Mouse (Mus musculus): ENCODE data around the gene Casc3. TPM values are rescaled to one million over a fixed set of nuclear protein-coding genes. Genes with fewer than 3 reads are reported as not detected.

Gene Casc3
- polyA plus RNA-seq, 1 experiment from 2014 or later, result 42.8 TPM

DNA sequence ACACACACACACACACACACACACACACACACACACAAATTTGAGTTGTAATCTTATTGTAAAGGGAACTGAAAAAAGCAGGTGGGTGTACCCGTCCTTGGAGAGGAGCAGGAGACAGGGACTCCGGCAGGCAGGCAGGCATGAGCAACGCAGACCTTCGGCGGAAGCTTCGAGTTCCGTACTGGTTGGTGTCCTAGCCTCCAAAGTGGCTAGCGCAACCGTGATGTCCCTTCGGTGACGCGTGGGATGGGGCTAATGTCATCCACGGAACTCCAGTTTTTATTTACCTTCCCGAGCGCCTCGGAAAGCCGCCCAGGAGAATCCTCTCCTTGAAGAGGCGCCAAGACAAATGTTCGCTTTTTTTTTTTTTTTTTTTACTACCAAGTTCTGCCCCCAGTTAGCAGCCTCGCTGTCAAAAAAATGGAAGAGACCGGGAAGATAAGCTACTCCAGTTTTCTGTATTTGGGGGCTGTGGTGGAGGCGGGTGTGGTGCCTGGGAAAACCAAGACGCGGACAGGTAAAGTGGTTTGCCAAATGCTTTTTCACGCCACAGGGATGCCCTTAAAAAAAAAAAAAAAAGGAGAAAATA, 15.4 kb upstream of the Casc3 start:
- H3K36me3 ChIP-seq (ENCODE audit: insufficient read depth), result no peaks in the 10 kb centered on the region
- WGBS, result under 1% methylated on average over 25 of the region's 25 CpGs
- no peak for ATAC-seq (ENCODE audit: insufficient read depth)
- H3K4me2 ChIP-seq, result peak overlapping the region; percentile 94
- H3K4me3 ChIP-seq (ENCODE audit: low read depth, low read length), result peak overlapping the region; percentile 52
- H3K9ac ChIP-seq, result peak overlapping the region; percentile 60
- peaks cover 29% of the 10 kb centered on the region for H3K4me1 ChIP-seq (ENCODE audit: insufficient read depth)
- DNase-seq, result peak; percentile 53
- peak overlapping the region; percentile 83 for H3K27ac ChIP-seq (ENCODE audit: low read depth)
- H3K27me3 ChIP-seq (ENCODE audit: insufficient read depth, low read length), result no peaks in the 10 kb centered on the region
- no peak for TF ChIP-seq CTCF (IDR thresholded peaks at IDR 0.05; ENCODE audit: low read depth)
- no peaks in the 10 kb centered on the region for H3K9me3 ChIP-seq (ENCODE audit: low read depth, low read length)

DNA sequence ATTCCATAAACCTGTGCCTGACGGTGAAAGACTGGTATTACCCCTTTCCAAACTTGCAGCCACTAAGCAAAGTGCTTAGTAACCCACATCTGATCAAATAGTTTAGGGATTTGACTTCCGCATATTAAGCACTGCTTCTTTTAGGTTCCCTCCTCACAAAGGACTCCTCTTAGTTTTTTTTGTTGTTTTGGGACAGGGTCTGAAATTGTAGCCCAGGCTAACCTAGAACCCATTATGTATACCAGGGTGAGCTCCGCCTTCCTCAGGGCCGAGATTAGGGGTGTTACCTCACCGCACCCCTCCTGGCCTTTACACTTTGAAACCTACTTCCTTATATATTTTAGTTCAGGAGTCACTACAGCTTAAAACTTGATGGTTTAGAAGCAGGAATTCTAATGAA, 14.9 kb upstream of the Casc3 start:
- Histone ChIP-seq H3K4me3 (ENCODE audit: low read depth, low read length) (peak overlapping the region; percentile 52), H3K27me3 (ENCODE audit: insufficient read depth, low read length) (no peaks in the 10 kb centered on the region), H3K27ac (ENCODE audit: low read depth) (peak overlapping the region; percentile 83; the same call in 1 of the 2 replicates), H3K4me2 (peak overlapping the region; percentile 94), H3K9me3 (ENCODE audit: low read depth, low read length) (no peaks in the 10 kb centered on the region), H3K4me1 (ENCODE audit: insufficient read depth) (peaks cover 29% of the 10 kb centered on the region), H3K36me3 (ENCODE audit: insufficient read depth) (no peaks in the 10 kb centered on the region), H3K9ac (peak overlapping the region; percentile 60)
- 30% methylated on average over 5 of the region's 5 CpGs for WGBS
- DNase-seq, result no peak
- no peak for TF ChIP-seq CTCF (IDR thresholded peaks at IDR 0.05; ENCODE audit: low read depth)
- no peak for ATAC-seq (ENCODE audit: insufficient read depth)

DNA sequence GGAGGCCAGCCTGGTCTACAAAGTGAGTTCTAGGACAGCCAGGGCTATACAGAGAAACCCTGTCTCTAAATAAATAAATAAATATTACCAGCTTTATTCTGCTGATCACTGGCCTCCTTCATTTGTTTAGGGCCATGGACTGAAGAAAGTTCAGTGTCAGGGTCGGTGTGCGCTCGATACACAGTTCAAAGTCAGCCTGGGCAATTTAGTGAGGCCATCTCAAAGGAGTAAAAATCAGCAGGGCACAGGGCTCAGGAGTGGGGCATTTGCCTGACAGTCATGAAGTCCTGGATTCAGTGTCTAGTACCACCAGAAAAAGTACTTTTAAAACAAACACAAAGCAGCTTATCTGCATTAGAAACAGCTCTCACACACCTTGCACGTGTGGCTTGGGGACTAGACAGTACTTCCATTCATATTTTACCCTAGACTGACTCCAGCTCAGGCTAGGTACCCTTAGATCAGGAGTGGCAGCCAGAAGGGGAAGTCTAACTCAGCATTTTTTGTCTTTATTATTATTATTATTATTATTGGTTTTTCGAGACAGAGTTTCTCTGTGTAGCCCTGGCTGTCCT, 14.0 kb upstream of the Casc3 start:
- Histone ChIP-seq H3K4me2 (no peak overlapping the region), H3K36me3 (ENCODE audit: insufficient read depth) (no peaks in the 10 kb centered on the region), H3K4me3 (ENCODE audit: low read depth, low read length) (no peak overlapping the region), H3K27ac (ENCODE audit: low read depth) (no peak overlapping the region), H3K9ac (no peak overlapping the region), H3K4me1 (ENCODE audit: insufficient read depth) (peaks cover 24% of the 10 kb centered on the region), H3K27me3 (ENCODE audit: insufficient read depth, low read length) (no peaks in the 10 kb centered on the region), H3K9me3 (ENCODE audit: low read depth, low read length) (no peaks in the 10 kb centered on the region)
- DNase-seq (no peak), ATAC-seq (ENCODE audit: insufficient read depth) (no peak)
- 76% methylated on average over 5 of the region's 5 CpGs for WGBS
- TF ChIP-seq CTCF (IDR thresholded peaks at IDR 0.05; ENCODE audit: low read depth), result no peak

DNA sequence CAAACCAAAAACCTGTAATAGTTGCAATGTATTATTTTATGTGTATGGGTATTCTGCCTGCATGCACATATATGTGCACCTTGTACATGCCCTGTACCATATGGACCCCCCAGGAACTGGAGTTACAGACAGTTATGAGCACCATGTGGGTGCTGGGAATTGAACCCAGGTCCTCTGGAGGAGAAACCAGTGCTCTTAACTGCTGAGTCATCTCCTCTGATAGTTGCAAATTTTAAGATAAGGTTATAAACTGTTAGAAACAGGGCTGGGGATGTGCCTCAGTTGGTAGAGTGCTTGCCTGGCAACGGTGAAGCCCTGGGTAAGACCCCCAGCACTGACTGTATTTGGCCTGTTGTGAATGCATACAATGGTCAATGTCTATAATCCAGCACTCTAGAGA, 13.3 kb upstream of the Casc3 start:
- Histone ChIP-seq H3K4me1 (ENCODE audit: insufficient read depth) (peaks cover 16% of the 10 kb centered on the region), H3K27me3 (ENCODE audit: insufficient read depth, low read length) (no peaks in the 10 kb centered on the region), H3K27ac (ENCODE audit: low read depth) (no peak overlapping the region), H3K9ac (no peak overlapping the region), H3K36me3 (ENCODE audit: insufficient read depth) (no peaks in the 10 kb centered on the region), H3K4me2 (no peak overlapping the region), H3K4me3 (ENCODE audit: low read depth, low read length) (no peak overlapping the region), H3K9me3 (ENCODE audit: low read depth, low read length) (no peaks in the 10 kb centered on the region)
- ATAC-seq (ENCODE audit: insufficient read depth) (no peak), DNase-seq (no peak)
- WGBS, result 65% methylated on average over 1 of the region's 1 CpGs
- TF ChIP-seq CTCF (IDR thresholded peaks at IDR 0.05; ENCODE audit: low read depth), result no peak

DNA sequence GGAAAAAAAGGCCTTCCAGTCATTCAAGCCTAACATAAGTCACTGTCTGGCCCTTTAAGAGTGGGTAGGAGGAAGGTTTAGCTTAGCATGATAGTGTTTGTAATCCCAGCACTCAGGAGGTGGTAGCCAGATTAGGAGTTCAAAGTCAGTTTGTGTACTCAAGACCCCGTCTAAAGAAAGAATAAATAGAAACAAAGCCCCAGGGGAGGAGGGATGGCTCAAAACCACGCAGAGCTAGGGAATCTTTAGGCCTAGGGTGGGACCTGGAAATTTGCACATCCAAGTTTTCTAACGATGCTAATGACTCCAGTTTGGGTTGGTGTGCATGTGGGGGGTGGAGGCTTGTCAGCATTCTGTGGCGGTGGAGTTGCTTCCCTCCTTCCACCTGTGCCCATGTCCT, 12.6 kb upstream of the Casc3 start:
- Histone ChIP-seq H3K4me3 (ENCODE audit: low read depth, low read length) (no peak overlapping the region), H3K4me1 (ENCODE audit: insufficient read depth) (peaks cover 15% of the 10 kb centered on the region), H3K27ac (ENCODE audit: low read depth) (no peak overlapping the region), H3K27me3 (ENCODE audit: insufficient read depth, low read length) (no peaks in the 10 kb centered on the region), H3K4me2 (no peak overlapping the region), H3K9me3 (ENCODE audit: low read depth, low read length) (no peaks in the 10 kb centered on the region), H3K9ac (no peak overlapping the region), H3K36me3 (ENCODE audit: insufficient read depth) (no peaks in the 10 kb centered on the region)
- 11% methylated on average over 4 of the region's 4 CpGs for WGBS
- DNase-seq, result no peak
- no peak for ATAC-seq (ENCODE audit: insufficient read depth)
- no peak for TF ChIP-seq CTCF (IDR thresholded peaks at IDR 0.05; ENCODE audit: low read depth)

DNA sequence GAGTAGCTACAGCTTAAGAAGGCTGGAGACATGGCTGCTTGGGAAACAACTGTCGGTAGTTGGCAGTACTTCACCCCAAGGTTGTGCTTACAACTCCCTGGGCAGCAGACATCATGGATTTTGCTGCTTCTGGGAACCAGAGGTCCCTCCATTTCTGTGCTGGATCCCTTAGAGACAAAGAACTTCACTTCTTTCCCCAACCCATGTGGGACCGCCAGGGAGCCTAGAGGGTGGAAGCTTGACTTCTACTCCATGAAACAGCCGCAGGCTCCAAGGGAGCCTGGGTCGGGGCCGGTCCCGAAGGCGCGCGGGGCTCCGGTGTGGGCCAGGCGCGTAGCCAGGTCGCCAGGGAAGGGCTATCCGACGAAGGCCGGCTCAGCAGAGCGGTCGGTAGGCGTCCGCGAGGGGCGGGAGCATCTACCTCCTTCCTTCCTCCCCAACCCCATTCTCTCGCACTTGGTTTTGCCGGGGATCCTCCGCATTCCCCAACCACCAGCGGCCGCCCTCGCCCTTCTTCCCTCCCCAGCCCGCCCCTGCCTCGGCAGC, 10.2 kb upstream of the Casc3 start:
- Histone ChIP-seq H3K27ac (ENCODE audit: low read depth) (peak overlapping the region; percentile 100), H3K4me3 (ENCODE audit: low read depth, low read length) (peak overlapping the region; percentile 100), H3K4me1 (ENCODE audit: insufficient read depth) (peaks cover 21% of the 10 kb centered on the region), H3K36me3 (ENCODE audit: insufficient read depth) (peaks cover 23% of the 10 kb centered on the region), H3K4me2 (peak overlapping the region; percentile 85), H3K9ac (peak overlapping the region; percentile 99), H3K27me3 (ENCODE audit: insufficient read depth, low read length) (no peaks in the 10 kb centered on the region), H3K9me3 (ENCODE audit: low read depth, low read length) (no peaks in the 10 kb centered on the region)
- DNase-seq (peak; percentile 79), ATAC-seq (ENCODE audit: insufficient read depth) (peak; percentile 68)
- peak; percentile 45 for TF ChIP-seq CTCF (IDR thresholded peaks at IDR 0.05; ENCODE audit: low read depth)
- under 1% methylated on average over 30 of the region's 30 CpGs for WGBS

DNA sequence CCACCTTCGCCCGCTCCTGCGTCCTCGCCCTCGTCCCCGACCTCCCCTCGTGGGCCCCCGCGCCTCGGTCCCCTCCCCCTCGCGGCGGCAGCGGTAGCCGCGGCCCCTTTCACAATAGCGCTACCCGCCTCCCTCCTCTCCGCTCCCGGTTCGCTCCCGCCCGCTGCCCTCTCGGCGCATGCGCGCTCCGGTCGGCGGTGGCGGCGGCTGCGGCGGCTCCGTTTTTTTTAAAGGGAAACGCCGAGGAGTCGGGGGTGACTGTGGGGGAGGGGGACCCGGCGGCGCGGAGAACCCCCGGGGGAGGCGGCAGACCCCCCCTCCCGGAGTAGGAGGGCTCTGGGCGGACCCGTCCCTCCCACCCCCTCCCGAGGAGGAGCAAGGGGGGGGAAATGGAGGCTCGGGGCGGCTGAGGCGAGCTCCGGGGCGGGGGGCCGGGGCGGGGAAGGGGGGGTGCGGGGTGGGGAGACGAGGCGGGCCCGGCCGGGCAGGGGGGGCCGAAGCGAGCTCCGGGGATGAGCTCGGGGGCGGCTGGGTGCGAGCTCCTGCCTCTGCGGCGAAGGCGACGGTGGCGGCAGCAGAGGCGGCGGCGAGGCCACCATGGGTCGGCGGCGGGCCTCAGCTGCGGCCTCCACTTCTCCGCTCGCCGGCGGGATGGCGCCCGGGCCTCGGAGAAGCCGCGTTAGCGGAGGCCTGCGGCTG, 9.5 kb upstream of the Casc3 start, which contains the start of gene Msl1:
TSS of gene Msl1 (plus strand) at position 502 of the 699 bp plus-strand sequence.
- H3K9ac ChIP-seq, result peak within 1 kb of the TSS; percentile 99
- peak within 1 kb of the TSS; percentile 100 for H3K4me3 ChIP-seq (ENCODE audit: low read depth, low read length)
- no peak for TF ChIP-seq CTCF (IDR thresholded peaks at IDR 0.05; ENCODE audit: low read depth)
- peaks cover 29% of the 10 kb centered on the region for H3K36me3 ChIP-seq (ENCODE audit: insufficient read depth)
- no peaks in the 10 kb centered on the region for H3K27me3 ChIP-seq (ENCODE audit: insufficient read depth, low read length)
- WGBS, result 0% methylated on average over 50 of the region's 89 CpGs
- ATAC-seq (ENCODE audit: insufficient read depth) (peak; percentile 71), DNase-seq (peak; percentile 92)
- H3K9me3 ChIP-seq (ENCODE audit: low read depth, low read length), result no peaks in the 10 kb centered on the region
- H3K27ac ChIP-seq (ENCODE audit: low read depth), result peak within 1 kb of the TSS; percentile 100
- peak within 1 kb of the TSS; percentile 85 for H3K4me2 ChIP-seq
- peaks cover 17% of the 10 kb centered on the region for H3K4me1 ChIP-seq (ENCODE audit: insufficient read depth)

Data from lung, embryonic 14.5 days (tissue).